Mouse (Mus musculus): ENCODE measurements around the gene Eea1. TPM values are rescaled to one million over a fixed set of nuclear protein-coding genes. Genes with fewer than 3 reads are reported as not detected.

The Eea1 gene
- total RNA-seq, 2 experiments from 2014 or later = 34.3 to 34.4 TPM

GRCm38 (mm10) chr10:96015738-96016137, 75.3 kb downstream of the Eea1 start:
- intact Hi-C loops (cut with DNase I) = loop anchor here (5.0 kb wide), 1 partner anchor 113 kb away; no protein-coding TSS in a partner anchor
- no peak overlapping the region for H3K27ac ChIP-seq
- no peak overlapping the region for H3K4me3 ChIP-seq
- DNase-seq (ENCODE audit: extremely low spot score in 1 of 2, low spot score in 2 of 2) = no peak
- TF ChIP-seq CTCF (IDR thresholded peaks at IDR 0.05) = no peak

- H3K4me3 ChIP-seq = no peak overlapping the region
- no peak overlapping the region for H3K27ac ChIP-seq
- TF ChIP-seq CTCF (IDR thresholded peaks at IDR 0.05) = no peak
- intact Hi-C loops (cut with DNase I) = loop anchor here (5.0 kb wide), 1 partner anchor 115 kb away; no protein-coding TSS in a partner anchor
- no peak for DNase-seq (ENCODE audit: extremely low spot score in 1 of 2, low spot score in 2 of 2)
These were observed 77.0 kb downstream of the Eea1 start for GRCm38 (mm10) chr10:96017418-96017817.

- intact Hi-C loops (cut with DNase I) = loop anchor here (5.0 to 10.0 kb wide), 2 partner anchors 481 to 549 kb away; no protein-coding TSS in a partner anchor
- H3K4me3 ChIP-seq = no peak overlapping the region
- peak; percentile 77 for TF ChIP-seq CTCF (IDR thresholded peaks at IDR 0.05)
- no peak overlapping the region for H3K27ac ChIP-seq
- peak in 1 of 2 experiments; percentile 29 for DNase-seq (ENCODE audit: extremely low spot score in 1 of 2, low spot score in 2 of 2)
These were observed 93.0 kb downstream of the Eea1 start for GRCm38 (mm10) chr10:96033356-96033984.

- intact Hi-C loops (cut with DNase I) = loop anchor here (1.0 to 10.0 kb wide), 3 partner anchors 136 to 549 kb away; no protein-coding TSS in a partner anchor
- TF ChIP-seq CTCF (IDR thresholded peaks at IDR 0.05) = no peak
- DNase-seq (ENCODE audit: extremely low spot score in 1 of 2, low spot score in 2 of 2) = no peak
- Histone ChIP-seq H3K4me3 (no peak overlapping the region), H3K27ac (no peak overlapping the region)
These were observed 93.7 kb downstream of the Eea1 start for GRCm38 (mm10) chr10:96034106-96034505.

- TF ChIP-seq CTCF (IDR thresholded peaks at IDR 0.05) = no peak
- Histone ChIP-seq H3K27ac (no peak overlapping the region), H3K4me3 (no peak overlapping the region)
- no peak for DNase-seq (ENCODE audit: extremely low spot score in 1 of 2, low spot score in 2 of 2)
- intact Hi-C loops (cut with DNase I) = loop anchor here (10.0 kb wide), 1 partner anchor 551 kb away; no protein-coding TSS in a partner anchor
These were observed 95.5 kb downstream of the Eea1 start for GRCm38 (mm10) chr10:96035951-96036350.

- intact Hi-C loops (cut with DNase I) = no loop called here
- H3K4me3 ChIP-seq = no peak overlapping the region
These were observed 103.8 kb downstream of the Eea1 start for GRCm38 (mm10) chr10:96044216-96044615.

GRCm38 (mm10) chr10:96047960-96048536, 107.6 kb downstream of the Eea1 start:
- intact Hi-C loops (cut with DNase I) = no loop called here

More at GRCm38 (mm10) chr10:96044216-96044615, 103.8 kb downstream of the Eea1 start:
- no peak overlapping the region for H3K27ac ChIP-seq
- TF ChIP-seq CTCF (IDR thresholded peaks at IDR 0.05) = no peak
- no peak for DNase-seq (ENCODE audit: extremely low spot score in 1 of 2, low spot score in 2 of 2)

GRCm38 (mm10) chr10:96048550-96048949, 108.1 kb downstream of the Eea1 start:
- intact Hi-C loops (cut with DNase I) = no loop called here
- Histone ChIP-seq H3K4me3 (no peak overlapping the region), H3K27ac (no peak overlapping the region)
- DNase-seq (ENCODE audit: extremely low spot score in 1 of 2, low spot score in 2 of 2) = no peak
- TF ChIP-seq CTCF (IDR thresholded peaks at IDR 0.05) = no peak

More at GRCm38 (mm10) chr10:96047960-96048536, 107.6 kb downstream of the Eea1 start:
- Histone ChIP-seq H3K27ac (no peak overlapping the region), H3K4me3 (no peak overlapping the region)
- no peak for DNase-seq (ENCODE audit: extremely low spot score in 1 of 2, low spot score in 2 of 2)
- no peak for TF ChIP-seq CTCF (IDR thresholded peaks at IDR 0.05)

- DNase-seq (ENCODE audit: extremely low spot score in 1 of 2, low spot score in 2 of 2) = peak in 1 of 2 experiments; percentile 11
- no peak overlapping the region for H3K27ac ChIP-seq
- TF ChIP-seq CTCF (IDR thresholded peaks at IDR 0.05) = no peak
- H3K4me3 ChIP-seq = no peak overlapping the region
- intact Hi-C loops (cut with DNase I) = no loop called here
These were observed 126.9 kb downstream of the Eea1 start for GRCm38 (mm10) chr10:96067347-96067746.

- no peak for DNase-seq (ENCODE audit: extremely low spot score in 1 of 2, low spot score in 2 of 2)
- intact Hi-C loops (cut with DNase I) = no loop called here
- H3K27ac ChIP-seq = no peak overlapping the region
- no peak for TF ChIP-seq CTCF (IDR thresholded peaks at IDR 0.05)
- H3K4me3 ChIP-seq = no peak overlapping the region
These were observed 133.9 kb downstream of the Eea1 start for GRCm38 (mm10) chr10:96074386-96074785.

- DNase-seq (ENCODE audit: extremely low spot score in 1 of 2, low spot score in 2 of 2) = no peak
- H3K4me3 ChIP-seq = no peak overlapping the region
- intact Hi-C loops (cut with DNase I) = no loop called here
- no peak overlapping the region for H3K27ac ChIP-seq
- TF ChIP-seq CTCF (IDR thresholded peaks at IDR 0.05) = no peak
These were observed 135.0 kb downstream of the Eea1 start for GRCm38 (mm10) chr10:96075403-96075802.

- no peak for DNase-seq (ENCODE audit: extremely low spot score in 1 of 2, low spot score in 2 of 2)
- intact Hi-C loops (cut with DNase I) = no loop called here
- no peak for TF ChIP-seq CTCF (IDR thresholded peaks at IDR 0.05)
- Histone ChIP-seq H3K4me3 (no peak overlapping the region), H3K27ac (no peak overlapping the region)
These were observed 135.4 kb downstream of the Eea1 start for GRCm38 (mm10) chr10:96075880-96076279.
